Mouse (Mus musculus) stomach, postnatal 0 days (tissue): ENCODE measurements around the gene 6030408B16Rik.

Experiments used
- CTCF ChIP-seq: IDR thresholded peaks from 2 replicates; pipeline ENCODE4 v1.5.1; 2016; ENCODE audit warnings: antibody characterized with exemption, low read depth, mild to moderate bottlenecking, moderate library complexity
- EP300 ChIP-seq: optimal IDR thresholded peaks from 2 replicates; pipeline ENCODE3; 2016; ENCODE audit warnings: antibody characterized with exemption

- TF ChIP-seq CTCF: no peak
- TF ChIP-seq EP300: no peak
These were observed 7.1 kb downstream of the 6030408B16Rik start for GRCm38 (mm10) chr15:101300128-101300527.
